Mouse (Mus musculus): ENCODE results near the gene Ahnak2. TPM values are rescaled to one million over a fixed set of nuclear protein-coding genes. Genes with fewer than 3 reads are reported as not detected.

Gene Ahnak2
- total RNA-seq, 1 experiment from 2014 or later: 0.67 TPM

DNA sequence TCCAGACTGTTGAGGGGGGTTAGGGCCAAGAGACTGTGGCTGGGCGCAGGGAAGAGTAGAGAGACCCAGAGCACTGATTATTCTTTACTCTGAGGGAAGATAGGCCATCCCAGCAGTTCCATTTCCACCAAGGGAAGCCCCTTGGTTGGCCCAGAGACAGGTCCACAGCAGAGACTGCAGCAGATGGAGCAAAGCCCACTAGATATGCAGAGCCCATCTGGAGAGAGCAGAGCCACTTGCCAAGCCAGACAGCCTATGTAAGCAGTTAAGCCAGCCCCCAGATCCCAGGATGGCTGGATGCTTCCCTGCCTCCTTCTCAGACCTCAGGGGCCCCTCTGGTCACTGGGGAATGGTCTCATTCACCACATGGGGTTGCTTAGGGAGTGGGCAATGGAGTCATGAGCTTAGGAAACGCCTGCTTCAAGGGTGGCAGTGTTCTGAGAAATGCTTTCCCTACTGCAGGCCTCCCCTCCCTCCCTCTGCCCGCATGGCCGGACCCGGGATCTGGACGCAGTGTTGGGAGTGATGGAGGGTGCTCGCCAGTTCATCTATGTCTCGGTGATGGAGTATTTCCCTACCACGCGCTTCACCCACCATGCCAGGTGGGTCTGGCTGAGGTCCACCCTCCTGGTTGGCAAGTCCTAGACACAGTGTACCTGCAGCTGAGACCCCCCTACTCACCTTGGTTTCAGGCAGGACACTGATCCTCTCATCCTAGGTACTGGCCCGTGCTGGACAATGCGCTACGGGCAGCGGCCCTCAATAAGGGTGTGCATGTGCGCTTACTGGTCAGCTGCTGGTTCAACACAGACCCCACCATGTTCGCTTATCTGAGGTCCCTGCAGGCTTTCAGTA, 35.2 kb downstream of the Ahnak2 start:
- ATAC-seq (replicated peaks; ENCODE audit: insufficient number of reproducible peaks, low FRiP score, low TSS enrichment, poor library complexity, severe bottlenecking): no peak

- no peak for ATAC-seq (replicated peaks; ENCODE audit: insufficient number of reproducible peaks, low FRiP score, low TSS enrichment, poor library complexity, severe bottlenecking)
Measured at GRCm38 (mm10) chr12:112766586-112766985, 35.9 kb downstream of the Ahnak2 start.

GRCm38 (mm10) chr12:112764991-112765390, 37.5 kb downstream of the Ahnak2 start:
- no peak for ATAC-seq (replicated peaks; ENCODE audit: insufficient number of reproducible peaks, low FRiP score, low TSS enrichment, poor library complexity, severe bottlenecking)

DNA sequence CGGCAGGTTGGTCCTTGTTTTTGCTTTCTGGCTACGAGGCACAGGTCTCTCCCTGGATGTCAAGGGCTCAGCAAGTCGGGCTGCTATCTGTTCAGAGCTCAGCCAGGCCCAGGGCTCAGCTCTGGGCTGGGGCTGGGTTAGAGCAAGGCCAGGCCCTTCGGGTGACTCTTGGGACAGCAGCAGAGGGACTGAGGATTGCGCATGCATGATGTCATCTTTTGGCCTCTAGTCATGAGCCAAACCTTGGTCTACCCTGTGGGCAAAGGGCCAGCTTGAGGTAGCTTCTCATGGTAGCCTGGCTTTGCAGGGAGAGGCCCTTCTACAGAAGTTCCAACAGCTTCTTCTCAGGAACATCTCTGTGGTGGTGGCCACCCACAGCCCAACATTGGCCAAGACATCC, 38.3 kb downstream of the Ahnak2 start:
- ATAC-seq (replicated peaks; ENCODE audit: insufficient number of reproducible peaks, low FRiP score, low TSS enrichment, poor library complexity, severe bottlenecking): no peak

DNA sequence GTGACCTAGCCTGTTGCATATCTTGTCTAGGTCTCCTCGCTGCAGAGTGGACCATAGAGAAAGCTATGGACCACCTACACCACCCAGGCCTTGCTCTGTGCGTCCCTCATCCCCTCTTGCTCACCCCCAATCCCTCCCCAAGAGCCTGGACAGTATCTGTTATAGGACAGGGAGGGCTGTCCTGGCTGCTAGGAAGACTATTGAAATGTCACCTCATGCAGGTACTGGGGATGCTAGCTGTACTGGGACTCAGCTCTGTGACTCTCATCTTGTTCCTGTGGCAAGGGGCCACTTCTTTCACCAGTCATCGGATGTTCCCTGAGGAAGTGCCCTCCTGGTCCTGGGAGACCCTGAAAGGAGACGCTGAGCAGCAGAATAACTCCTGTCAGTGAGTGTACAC, 39.3 kb downstream of the Ahnak2 start:
- ATAC-seq (replicated peaks; ENCODE audit: insufficient number of reproducible peaks, low FRiP score, low TSS enrichment, poor library complexity, severe bottlenecking): no peak

GRCm38 (mm10) chr12:112762018-112762417, 40.4 kb downstream of the Ahnak2 start:
- ATAC-seq (replicated peaks; ENCODE audit: insufficient number of reproducible peaks, low FRiP score, low TSS enrichment, poor library complexity, severe bottlenecking): peak; percentile 83

DNA sequence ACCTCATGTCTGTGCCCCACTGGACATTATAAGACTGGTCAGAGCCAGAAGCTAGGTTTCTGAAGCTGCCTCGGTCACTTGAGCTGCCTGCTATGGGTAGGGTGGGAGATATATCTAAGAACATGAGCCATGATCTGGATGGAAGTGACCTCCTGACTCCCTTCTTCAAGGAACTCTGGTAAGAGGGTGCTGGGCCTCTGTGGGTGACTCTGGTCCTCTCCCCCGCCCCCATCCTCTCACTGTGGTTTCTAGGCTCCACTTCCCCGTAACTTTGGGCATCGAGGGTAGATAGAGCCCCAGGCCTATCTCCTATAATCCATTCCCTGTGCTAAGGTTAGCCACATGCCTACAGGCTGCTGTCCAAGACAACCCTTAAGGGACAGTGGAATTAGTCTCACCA, 41.0 kb downstream of the Ahnak2 start:
- 0 out of 2 replicates have a peak, but pooled peaks have one; percentile 25 for ATAC-seq (replicated peaks; ENCODE audit: insufficient number of reproducible peaks, low FRiP score, low TSS enrichment, poor library complexity, severe bottlenecking)

GRCm38 (mm10) chr12:112760154-112760926, 42.1 kb downstream of the Ahnak2 start, which contains the start of gene Pld4:
Gene Pld4 (plus strand): TSS chr12:112760655.
- peak; percentile 68 for ATAC-seq (replicated peaks; ENCODE audit: insufficient number of reproducible peaks, low FRiP score, low TSS enrichment, poor library complexity, severe bottlenecking)

- ATAC-seq (replicated peaks; ENCODE audit: insufficient number of reproducible peaks, low FRiP score, low TSS enrichment, poor library complexity, severe bottlenecking): no peak
Measured at GRCm38 (mm10) chr12:112759471-112759870, 43.0 kb downstream of the Ahnak2 start.

DNA sequence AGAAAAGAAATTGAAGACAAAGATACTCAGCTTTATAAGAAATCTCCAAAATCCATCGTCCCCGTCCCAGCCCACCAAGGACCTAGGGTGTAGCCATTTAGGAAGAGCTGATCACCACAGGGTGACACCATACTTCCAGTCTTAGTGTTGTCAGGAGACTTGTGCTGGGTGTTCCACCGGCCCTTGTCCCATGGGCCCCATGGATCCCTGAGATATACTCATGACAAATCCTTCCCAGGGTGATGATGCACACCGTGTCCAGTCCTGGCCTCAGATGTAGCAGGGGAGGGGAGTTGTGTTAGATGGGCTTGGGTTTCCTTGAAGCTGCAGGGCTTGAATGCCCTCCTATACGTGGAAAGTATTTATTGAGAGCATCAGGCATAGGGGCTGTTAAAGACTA, 44.6 kb downstream of the Ahnak2 start:
- no peak for ATAC-seq (replicated peaks; ENCODE audit: insufficient number of reproducible peaks, low FRiP score, low TSS enrichment, poor library complexity, severe bottlenecking)

DNA sequence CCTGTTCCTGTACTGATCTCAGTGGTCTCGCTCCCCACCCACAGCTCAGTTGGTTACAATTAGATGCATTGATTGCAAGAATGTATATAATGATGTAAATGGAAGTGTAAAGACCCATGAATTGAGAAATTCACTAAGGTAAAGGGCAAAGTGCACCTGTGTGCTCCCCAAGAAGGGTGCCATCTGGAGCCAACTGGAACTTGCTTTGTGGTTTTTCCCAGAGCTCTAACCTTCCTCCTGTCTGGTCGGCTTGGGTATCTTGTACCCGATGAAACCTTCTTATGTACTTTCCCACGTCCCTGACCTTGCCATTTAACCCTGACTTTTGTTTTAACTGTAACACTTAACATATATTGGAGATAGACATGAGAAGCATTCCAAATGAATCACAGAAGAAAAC, 46.6 kb downstream of the Ahnak2 start:
- ATAC-seq (replicated peaks; ENCODE audit: insufficient number of reproducible peaks, low FRiP score, low TSS enrichment, poor library complexity, severe bottlenecking): no peak

DNA sequence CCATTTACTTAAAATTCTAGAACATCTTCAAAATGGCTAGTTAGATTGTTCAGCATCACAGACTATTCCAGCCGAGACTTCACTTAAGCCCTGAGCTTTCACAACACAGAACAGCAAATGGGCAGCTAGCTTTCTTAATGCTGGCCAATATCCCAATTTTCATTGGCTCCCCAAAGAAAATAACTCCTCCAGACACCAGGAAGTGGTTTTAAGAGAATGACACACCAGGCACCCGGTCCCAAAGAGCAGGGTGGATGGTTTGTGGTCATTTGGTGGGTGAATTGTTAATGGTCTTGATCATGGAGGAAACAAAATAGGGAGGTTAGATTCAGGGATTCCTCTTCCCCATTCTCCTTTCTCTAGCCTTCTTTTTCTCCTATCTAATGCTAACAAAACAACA, 50.1 kb downstream of the Ahnak2 start:
- ATAC-seq (replicated peaks; ENCODE audit: insufficient number of reproducible peaks, low FRiP score, low TSS enrichment, poor library complexity, severe bottlenecking): no peak; the same call in 1 of the 2 replicates

DNA sequence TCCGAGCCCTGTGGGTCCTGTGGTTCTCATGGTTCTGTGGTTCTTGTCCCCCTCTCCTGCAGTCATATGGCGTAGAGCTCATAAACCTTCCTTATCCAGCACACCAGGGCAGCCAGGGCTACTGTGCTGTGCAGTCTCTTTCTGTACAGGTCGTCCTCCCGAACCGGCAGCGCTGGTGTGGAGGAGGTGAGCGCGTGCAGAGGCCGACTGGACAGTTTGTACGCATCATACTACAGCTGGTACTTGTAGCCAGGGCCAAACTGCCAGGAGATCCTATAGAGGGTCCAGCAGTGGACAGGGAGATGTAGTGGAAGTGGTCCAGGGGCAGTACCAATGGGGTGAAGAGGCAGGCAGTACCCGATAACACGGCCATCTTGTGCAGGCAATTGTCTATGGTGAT, 51.5 kb downstream of the Ahnak2 start:
- ATAC-seq (replicated peaks; ENCODE audit: insufficient number of reproducible peaks, low FRiP score, low TSS enrichment, poor library complexity, severe bottlenecking): no peak

DNA sequence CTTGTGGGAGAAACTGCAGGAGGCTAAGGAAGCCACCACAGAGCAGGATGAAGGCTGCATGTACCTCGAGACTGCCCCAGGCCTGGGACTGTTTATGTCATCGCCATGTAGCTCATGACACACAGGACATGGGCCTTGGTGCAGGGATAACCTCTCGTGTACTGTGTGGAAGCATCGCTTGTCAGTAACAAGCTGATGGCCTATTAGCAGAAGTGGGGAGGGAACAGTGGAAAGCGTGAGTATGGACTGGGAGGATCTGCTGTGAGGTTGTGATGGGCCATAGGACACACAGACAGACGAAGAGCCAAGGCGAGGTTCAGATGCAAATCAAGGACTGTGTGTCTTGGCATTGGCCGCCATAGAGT, 54.9 kb downstream of the Ahnak2 start:
- ATAC-seq (replicated peaks; ENCODE audit: insufficient number of reproducible peaks, low FRiP score, low TSS enrichment, poor library complexity, severe bottlenecking): no peak

DNA sequence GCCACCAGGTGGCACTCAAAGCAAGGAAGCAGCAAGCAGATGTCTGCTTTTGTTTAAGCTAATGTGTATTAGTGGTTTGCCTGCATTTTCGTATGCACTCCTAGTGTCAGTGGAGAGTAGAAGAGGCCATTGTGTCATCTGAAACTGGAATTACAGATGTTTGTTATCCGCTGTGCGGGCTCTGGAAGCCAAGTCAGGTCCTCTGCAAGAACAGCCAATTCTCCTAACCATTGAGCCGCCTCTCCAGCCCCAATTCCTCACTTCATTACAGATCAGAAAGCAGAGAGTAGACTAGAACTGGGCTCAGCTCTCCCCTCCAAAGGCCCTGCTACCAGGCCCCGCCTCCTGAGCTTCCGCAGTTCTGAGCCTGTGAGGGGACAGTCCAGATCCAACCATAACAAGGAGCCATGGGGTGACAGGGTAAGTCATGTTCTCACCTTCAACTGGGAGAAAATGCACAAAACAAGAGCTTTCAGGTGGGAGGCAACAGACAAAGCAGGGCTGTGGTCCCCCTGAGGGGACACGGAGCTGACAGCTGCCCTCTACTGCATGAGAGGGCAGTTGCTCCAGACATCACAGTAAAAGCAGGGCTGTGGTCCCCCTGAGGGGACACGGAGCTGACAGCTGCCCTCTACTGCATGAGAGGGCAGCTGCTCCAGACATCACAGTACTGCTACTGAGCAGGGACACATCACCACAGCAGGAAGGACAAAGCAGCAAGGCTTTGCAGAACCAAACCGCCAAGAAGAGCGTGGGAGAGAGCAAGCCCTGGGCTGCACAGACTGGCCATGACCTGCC, 55.5 kb downstream of the Ahnak2 start:
- peak; percentile 33 for ATAC-seq (replicated peaks; ENCODE audit: insufficient number of reproducible peaks, low FRiP score, low TSS enrichment, poor library complexity, severe bottlenecking)

DNA sequence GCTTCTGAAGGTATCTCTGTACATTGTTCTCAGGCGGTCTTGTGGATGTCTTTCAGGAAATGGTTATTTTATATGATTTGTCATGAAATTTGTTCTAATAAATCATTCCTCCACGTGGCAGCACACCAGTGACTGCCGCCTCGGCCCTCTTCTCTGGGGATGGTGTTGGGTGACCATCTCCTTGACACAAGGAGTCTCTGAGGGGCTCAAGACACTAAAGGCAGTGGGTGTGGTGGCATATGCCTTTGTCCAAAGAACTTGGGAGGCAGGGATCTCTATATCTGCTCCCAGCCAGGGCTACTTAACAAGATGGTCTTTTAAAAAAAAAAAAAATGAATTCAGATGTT, 56.0 kb downstream of the Ahnak2 start:
- ATAC-seq (replicated peaks; ENCODE audit: insufficient number of reproducible peaks, low FRiP score, low TSS enrichment, poor library complexity, severe bottlenecking): no peak

GRCm38 (mm10) chr12:112745716-112746115, 56.7 kb downstream of the Ahnak2 start:
- ATAC-seq (replicated peaks; ENCODE audit: insufficient number of reproducible peaks, low FRiP score, low TSS enrichment, poor library complexity, severe bottlenecking): no peak

- ATAC-seq (replicated peaks; ENCODE audit: insufficient number of reproducible peaks, low FRiP score, low TSS enrichment, poor library complexity, severe bottlenecking): no peak
Measured at GRCm38 (mm10) chr12:112744891-112745580, 57.4 kb downstream of the Ahnak2 start.

- ATAC-seq (replicated peaks; ENCODE audit: insufficient number of reproducible peaks, low FRiP score, low TSS enrichment, poor library complexity, severe bottlenecking): no peak
Measured at GRCm38 (mm10) chr12:112744211-112744610, 58.2 kb downstream of the Ahnak2 start.
